Mouse (Mus musculus) gastrocnemius, postnatal 14 days (tissue): ENCODE data around the gene Itgad. TPM values are rescaled to one million over a fixed set of nuclear protein-coding genes. Genes with fewer than 3 reads are reported as not detected.
"Not testable (repeated sequence)": the region's sequence is repeated elsewhere in the genome, so short reads cannot be mapped to it uniquely, and the experiment has no call there.

ENCODE experiments used
- DNase-seq: peaks from one replicate; pipeline ENCODE4 v3.0.0; 2021; ENCODE audit warnings: mixed read lengths
- intact Hi-C: fragments of 180-260 bp; cut with DNase I; formaldehyde crosslinking; loops from one replicate; pipeline ENCODE4 v1.15.1; 2025; ENCODE audit warnings: low total_unique reads
- long read RNA-seq, 2 experiments: library from polyadenylated mRNA; stranded (forward); transcript quantifications; one replicate each; pipeline ENCODE4 v2.0.0; 2021
- total RNA-seq, 2 experiments: library from RNA; stranded (reverse); gene quantifications; 2 replicates each; pipeline ENCODE4 v1.2.3; 2021

Gene Itgad
- not detected for total RNA-seq
- long read RNA-seq, experiment 1, result 0 reads
- long read RNA-seq, experiment 2, result 0 reads

DNA sequence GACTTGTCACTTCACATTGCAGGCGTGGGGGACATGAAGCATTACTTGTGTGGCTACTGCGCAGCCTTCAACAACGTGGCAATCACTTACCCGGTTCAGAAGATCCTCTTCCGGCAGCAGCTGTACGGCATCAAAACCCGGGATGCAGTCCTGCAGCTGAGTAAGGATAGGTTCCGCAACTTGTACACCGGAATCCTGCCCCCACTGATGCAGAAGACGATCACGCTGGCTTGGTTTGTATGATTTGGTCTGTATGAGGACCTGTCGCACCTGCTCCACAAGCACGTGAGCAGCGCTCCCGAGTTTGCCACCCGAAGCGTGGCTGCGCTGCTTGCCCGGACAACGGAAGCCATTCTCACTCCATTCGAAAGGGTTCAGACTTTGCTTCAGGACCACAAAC is at the start of gene Itgad:
Itgad (plus strand) TSS at position 301 of the 400 bp plus-strand sequence.
- intact Hi-C loops, result no loop called here
- DNase-seq, result no peak

DNA sequence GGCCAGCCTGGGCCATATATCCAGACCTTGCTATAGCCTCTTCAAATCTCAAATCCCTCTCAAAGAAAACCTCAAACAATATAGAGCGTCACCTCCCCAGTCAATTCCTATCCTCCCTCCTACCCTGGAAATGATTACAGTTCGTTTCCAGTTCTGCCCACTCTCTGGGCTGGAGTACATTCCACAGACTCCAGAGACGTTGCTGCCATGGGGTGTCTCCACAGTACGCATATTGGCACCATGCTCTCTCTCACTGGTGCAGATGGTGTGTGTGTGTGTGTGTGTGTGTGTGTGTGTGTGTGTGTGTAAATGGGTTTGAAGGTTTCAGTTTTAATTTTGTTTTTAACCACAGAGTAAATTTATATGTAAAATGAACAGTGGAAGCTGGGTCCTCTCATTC is 48.9 kb upstream of the Itgad start:
- intact Hi-C loops, result no loop called here

DNA sequence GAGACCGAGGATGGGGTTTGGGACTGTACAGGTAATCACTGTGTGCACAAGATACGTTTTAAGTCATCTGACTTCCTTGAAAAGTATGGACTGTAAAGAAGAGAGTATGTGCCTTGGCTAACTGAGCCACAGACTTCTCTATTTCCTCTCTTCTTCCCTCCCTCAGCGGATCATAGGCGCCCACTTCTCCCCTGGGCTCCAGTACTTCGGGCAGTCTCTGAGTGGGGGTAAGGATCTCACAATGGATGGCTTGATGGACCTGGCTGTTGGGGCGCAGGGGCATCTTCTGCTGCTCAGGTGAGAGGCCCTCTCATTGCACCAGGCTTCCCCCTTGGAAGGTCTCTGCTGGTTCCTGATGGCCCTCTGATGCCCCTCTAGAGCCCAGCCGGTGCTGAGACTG is 46.7 kb upstream of the Itgad start:
- intact Hi-C loops, result no loop called here
- no peak for DNase-seq

More for the DNA sequence above, 48.9 kb upstream of the Itgad start:
- DNase-seq, result no peak

DNA sequence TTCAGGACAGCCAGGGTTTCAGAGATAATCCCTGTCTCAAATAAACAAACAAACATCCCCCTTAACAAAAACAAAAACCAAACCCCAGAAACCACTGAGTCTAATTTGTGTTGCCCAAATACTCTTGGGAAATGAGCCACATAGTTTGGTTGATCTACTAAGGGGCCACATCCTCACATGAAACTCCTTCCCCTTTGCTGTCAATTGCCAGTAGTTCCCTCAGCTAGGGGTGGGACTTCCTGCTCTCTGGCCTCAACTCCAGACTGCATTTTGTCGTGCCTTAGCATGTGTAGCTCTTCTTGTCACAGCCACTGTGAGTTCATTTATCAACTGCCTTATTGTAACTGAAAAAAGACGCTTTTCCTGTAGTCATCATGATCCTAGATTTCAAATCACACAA is 43.9 kb upstream of the Itgad start:
- no peak for DNase-seq
- intact Hi-C loops, result no loop called here

DNA sequence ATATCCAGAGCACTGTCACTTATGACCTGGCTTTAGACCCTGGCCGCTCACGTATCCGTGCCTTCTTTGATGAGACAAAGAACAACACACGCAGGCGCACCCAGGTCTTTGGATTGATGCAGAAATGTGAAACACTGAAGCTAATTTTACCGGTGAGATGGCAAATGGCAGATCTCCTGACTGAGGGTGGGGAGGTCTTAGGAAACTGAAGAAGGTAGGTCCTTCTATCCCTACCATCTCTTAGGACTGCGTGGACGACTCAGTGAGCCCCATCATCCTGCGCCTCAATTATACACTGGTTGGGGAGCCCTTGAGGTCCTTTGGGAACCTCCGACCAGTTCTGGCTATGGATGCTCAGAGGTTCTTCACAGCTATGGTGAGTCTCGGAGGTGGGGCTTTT is 42.0 kb upstream of the Itgad start:
- no peak for DNase-seq
- intact Hi-C loops, result no loop called here

DNA sequence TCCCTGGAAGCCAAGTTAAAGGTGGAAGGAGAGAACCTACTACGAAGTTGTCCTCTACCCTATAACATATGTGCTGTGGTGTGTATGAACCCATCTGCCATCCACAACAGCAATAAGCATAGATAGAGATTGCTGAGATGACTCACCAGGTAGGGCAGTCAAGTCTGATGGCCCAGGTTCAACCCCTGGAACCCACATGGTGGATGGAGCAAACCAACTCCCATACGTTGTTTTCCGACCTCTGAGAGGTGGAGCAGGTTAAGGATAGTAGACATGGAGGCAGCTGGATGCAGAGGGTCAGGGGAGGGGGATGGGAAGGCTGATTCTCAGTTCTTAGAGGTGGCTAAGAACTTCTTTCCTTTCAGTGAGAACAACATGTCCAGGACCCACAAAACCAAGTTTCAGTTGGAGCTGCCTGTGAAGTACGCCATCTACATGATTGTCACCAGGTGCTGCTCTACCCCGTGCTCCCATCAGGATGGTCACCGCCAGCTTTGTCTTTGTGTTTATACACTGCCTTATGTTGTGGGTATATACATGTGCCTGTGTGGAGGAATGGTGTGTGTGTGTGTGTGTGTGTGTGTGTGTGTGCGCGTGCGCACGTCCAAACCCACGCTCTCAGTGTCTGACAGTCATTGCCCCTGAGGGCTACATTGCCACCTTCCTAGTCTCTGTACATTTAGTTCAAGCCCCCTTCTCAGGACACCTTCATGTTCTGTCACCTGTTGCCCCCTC is 39.6 kb upstream of the Itgad start:
- intact Hi-C loops, result no loop called here

DNA sequence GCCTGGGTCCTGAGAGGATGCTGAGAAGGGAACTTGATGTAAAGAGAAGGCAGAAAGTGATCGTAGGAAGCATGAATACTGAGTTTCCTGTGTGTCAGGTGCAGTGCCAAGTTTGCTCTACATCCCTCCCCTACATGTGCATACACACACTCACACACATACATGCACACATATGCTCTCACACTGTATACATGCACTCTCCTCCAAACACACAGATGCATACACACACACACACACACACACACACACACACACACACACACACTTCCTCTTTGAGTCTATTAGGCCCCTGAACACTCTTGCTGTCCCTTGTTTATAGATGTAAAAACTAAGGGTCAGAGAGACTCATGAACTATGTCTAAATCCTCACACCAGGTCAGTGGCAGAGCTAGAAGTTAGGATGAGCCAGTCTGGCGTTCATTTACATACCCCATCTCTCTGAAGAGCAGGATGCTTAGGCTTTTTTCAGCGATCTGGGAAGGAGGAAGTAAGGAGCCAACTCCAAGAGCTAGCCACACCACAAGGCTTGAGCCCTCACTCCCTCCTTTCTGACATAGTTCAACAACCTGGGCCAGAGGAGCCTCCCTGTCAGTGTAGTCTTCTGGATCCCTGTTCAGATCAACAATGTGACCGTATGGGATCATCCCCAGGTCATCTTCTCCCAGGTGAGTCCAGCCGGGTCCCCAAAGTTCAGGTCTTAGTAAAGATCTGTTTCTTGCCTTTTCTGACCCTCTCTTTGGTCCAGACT is 38.8 kb upstream of the Itgad start:
- intact Hi-C loops, result no loop called here
- DNase-seq, result no peak

More for the DNA sequence above, 39.6 kb upstream of the Itgad start:
- no peak for DNase-seq

DNA sequence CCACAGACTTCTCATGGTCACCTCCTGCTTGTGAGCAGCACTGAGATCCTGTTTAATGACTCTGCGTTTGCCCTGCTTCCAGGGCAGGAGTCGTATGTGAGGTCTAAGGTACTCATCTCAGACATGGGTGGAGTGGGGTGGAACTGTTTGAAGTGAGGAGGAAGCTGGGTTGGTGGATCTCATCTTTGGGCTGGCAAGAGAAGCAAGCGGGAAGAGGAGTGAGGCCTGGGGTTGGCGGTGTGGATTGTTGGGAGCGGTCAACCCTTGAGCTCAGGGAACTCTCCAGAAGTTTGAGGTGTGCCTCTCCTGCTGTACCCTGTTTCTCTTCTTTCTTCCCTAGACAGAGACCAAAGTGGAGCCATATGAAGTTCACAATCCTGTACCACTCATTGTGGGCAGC is 37.8 kb upstream of the Itgad start:
- intact Hi-C loops, result no loop called here
- DNase-seq, result no peak

DNA sequence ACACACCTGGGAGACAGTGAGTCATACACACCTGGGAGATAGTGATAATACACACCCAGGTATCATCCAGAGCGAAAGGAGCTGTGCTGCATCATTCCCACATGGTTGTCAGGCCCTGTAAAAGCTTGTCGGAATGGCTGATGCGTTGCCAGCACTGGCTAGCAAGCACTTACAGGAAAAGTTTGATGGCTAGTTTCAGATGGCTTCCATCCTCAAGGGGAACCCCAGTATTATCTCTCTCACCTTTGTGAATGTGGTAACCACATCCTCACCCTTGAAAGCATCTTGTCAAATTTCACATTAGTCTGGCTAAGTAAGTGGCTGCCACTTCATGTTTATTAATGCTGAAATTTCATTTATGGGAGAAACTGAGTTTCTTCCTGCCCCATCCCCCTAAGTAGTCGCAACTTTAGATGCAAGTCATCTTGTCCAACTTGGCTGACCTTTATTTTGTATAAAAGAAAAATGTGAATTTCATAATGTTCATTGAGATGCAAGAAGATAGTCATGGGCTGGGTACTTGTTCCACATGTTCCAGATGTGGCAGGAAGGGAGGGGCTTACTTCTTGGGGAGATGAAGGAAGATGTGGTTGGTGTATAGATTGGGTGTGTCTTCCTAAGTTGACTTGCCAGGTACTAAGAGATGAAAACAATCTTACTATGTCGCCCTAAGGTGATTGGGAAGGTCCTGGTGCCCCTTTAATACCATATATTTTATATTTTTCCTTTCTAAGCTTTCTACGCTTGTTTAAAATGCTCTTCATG is 34.3 kb upstream of the Itgad start:
- DNase-seq, result no peak
- intact Hi-C loops, result no loop called here

DNA sequence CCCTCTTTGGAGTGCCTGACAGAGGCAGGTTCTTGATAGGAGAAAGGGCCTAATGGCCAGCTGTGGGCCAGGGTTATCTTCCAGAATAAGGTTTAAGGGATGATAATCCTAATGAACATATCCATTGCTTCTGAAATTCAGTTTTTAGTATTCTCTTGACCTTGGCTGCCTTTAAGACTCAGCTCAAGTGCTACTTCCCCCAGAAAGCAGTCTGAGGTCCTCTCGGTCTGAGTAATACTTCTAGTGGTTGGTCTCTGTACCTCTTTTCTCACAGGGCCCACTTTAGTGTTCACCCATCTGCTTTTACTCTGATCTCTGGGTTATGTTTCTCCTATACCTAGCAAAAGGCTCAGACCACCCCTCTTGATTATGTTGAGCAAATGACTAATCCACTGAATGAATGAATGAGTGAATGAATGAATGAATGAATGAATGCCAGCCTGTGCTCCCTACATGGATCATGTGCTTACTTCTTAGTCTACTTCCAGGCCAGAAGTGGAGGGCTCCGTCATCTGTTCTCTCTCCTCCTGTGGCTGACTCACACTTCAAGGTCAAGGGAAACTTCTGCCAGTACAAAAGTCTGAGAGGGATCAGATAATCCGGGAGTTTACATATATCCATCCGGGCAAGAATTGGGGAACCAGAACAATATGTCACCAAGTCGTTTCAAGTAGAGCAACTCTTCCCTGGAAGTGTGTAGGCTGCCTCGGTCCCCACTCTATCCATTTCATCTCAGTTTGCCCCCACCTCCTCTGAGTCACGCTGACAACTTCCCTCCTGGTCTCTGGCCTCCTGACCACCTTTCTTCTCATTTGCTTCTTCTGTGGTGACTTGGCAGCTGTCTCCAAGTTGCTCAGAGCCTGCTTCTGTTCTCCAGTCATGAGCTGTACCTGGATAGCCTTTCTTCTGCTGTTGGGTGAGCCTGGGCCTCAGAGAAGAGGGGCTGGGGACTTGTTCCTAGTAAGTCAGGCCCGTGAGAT is 25.1 kb upstream of the Itgad start, which contains the start of gene Itgax:
Itgax (plus strand) TSS at position 807 of the 980 bp plus-strand sequence.
- no peak for DNase-seq
- intact Hi-C loops, result no loop called here

DNA sequence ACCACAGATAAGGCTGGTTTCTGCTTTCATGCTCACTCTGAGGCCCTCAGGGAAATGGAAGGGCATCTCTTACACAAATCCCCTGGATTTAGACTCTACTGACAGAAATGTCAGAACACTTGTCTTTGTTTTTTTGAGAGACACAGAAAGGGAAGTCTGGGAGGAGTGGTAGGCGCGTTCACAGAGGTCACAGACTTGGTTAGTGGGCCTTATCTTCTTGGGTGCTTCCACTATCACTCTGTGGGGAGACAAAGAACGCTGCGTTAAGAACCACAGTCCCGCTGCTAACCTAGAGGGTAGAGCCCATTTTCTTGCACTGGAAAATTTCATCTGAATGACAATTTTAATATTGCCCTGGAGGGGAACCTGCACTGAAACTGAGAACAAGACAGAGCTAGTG is 22.0 kb upstream of the Itgad start:
- no peak for DNase-seq
- intact Hi-C loops, result no loop called here

DNA sequence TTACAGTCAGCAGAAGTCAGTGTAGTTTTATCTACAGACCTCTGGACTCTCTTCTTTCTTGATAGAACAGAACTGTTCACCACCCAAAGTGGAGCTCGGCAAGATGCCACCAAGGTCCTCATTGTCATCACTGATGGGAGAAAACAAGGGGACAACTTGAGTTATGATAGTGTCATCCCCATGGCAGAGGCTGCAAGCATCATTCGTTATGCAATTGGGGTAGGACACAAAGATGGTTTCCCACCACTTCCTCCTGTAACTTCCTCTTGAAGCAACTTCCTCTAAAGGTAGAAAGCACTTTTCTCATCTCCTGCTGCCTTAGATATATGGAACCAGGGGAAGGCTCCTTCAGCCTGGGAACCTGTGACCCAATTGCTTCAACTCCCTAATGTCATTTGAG is 20.6 kb upstream of the Itgad start:
- intact Hi-C loops, result no loop called here
- DNase-seq, result no peak

DNA sequence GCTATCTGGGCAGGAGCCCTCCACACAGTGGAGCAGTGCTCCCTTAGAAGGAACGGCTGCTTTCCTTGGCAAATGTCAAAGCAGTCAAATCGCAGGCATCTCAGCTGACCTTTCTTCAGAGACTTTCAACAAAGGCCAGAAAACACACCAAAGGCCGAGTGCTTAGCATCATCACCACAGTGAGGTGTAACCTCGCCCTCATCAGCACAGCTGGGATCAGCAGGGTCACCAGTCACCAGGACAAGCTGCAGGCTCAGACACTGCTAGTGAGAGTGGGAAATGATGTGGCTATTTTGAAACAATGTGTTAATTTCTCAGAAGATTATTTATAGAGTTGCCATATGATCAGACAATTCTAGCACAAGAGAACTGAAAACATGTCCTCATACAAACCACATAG is 17.2 kb upstream of the Itgad start:
- intact Hi-C loops, result no loop called here
- no peak for DNase-seq

DNA sequence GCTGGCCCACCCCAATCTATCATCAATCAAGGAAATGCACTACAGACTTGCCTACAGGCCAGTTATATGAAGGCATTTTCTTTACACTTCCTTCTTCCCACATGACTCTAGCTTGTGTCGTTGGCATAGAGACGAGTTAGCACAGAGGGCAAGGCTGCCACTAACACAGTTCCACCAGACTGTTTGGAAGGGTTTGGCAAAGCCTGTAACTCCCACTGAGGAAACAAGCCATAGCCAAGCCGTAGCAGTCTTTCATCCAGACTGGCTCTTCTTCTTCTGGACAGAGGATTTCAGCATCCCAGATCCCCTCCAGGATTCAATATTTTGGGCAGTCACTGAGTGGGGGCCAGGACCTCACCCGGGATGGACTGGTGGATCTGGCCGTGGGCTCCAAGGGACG is 14.6 kb upstream of the Itgad start:
- DNase-seq, result no peak
- intact Hi-C loops, result no loop called here

DNA sequence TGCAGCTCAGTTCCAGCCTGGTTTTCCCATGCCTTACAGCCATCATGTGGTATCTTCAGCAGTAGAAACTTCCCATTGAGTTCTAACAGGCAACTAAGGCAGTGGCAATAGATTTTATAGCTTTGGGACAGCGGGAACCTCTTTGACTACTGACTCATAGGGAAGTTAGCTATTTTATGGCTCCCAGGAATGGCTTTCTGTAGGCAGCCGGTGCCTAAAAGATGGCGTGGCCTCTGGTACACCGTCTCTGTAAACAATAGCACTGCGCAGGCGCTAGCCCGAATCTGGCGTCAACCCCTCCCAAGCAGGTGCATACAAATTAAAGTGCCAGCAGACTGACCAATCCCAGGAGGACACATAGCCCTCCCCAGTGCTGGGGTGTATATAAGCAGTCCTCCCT is 3.2 kb upstream of the Itgad start:
- intact Hi-C loops, result no loop called here
- DNase-seq, result no peak

DNA sequence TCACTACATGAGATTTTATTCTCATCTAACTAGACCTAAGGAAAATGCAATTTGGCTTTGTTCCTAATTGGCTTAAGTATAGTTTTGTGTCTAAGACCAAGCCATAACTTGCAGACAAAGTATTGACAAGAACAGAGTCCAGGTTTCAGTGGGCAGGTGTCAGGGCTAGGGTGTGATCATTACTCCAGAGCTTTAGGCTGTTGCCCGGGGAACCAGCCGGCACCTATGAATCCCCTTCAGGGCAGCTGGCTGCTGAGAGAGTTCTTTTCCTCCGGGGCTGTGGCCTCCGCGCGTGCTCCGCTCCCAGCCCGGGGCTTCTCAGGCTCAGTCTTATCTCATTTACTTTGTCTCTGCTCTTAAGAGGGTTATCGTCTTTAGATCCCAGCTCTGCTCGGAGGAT is 748 bp downstream of the Itgad start:
- DNase-seq, result no peak
- intact Hi-C loops, result no loop called here

DNA sequence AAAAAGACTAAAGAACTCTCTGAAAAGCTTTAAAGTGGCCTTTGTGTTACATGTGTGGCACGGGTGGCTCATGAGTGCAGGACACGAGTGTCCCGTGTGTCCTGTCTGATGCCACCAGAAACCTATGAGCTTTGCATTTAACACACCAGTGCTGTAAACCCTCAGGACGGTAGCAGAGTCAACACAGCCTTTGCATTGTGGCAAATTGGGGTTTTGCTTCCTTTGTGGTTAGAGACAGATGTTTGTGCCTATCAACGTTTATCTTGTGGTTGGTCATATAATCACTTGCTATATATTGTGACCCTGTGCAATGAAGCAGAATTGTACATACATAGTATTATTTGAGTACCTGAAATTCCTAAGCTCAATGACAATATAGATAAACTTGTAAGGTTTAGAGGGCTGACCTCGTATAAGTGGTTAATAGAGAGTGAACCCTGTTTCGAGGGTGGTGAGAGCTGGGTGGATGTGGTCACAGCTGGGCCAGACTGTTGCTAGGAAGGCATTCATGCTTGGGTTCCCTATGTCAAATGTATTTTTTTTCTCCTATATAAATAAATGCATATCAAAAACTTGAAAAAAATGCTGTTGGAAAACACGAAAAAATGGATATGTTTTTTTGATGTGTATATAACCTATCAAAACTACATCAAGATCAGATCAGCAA is 4.6 kb downstream of the Itgad start:
- DNase-seq, intact Hi-C loops: not testable (repeated sequence)

DNA sequence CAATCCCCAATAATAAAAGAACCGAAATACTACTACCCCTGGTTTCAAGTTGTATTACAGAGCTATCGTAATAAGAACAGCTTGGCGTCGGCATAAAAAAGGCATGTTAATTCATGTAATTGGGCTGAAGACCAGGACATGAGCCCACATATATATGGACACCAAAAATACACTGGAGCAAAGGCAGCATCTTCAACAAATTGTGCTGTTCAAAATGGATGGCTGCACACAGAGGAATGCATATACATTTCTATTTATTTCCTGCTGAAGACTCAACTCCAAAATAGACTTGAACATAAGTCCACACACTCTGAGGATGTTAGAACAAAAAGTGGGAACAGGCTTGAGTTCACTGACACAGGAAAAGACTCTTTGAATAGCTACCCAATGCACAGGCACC is 9.8 kb downstream of the Itgad start:
- intact Hi-C loops, result no loop called here
- no peak for DNase-seq

DNA sequence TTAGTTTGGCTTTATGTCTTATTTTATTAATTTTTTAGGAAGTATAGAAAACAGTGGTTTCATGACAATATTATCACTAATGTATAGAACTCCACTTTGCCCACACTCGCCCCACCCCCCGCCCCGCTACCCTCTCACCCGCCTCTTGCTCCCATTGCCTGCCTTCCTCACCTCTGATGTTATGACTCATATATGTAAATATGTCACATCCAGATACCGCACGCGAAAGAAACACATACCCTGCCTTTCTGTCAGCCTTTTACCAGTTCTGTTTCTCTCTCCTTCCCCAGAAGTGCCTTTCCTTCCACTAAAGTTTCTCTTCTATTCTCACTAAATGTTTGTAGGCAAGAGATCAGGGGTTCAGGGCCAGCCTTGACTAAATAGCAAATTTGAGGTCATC is 12.2 kb downstream of the Itgad start:
- intact Hi-C loops, result no loop called here
- no peak for DNase-seq
